Mouse (Mus musculus) testis, adult 2 months (tissue): ENCODE results near the gene Mcm3.

Experiments used
- CTCF ChIP-seq: fragments of 200-500 bp; IDR thresholded peaks from 2 replicates; pipeline ENCODE4 v1.5.1; 2012; ENCODE audit warnings: low read depth, mild to moderate bottlenecking, inconsistent platforms, low read length, moderate library complexity; ENCODE audit not compliant: control insufficient read depth, insufficient read depth, insufficient replicate concordance
- POLR2A ChIP-seq: fragments of 200-500 bp; IDR thresholded peaks from 2 replicates; pipeline ENCODE4 v1.6.1; 2012; ENCODE audit warnings: low read depth, mild to moderate bottlenecking, inconsistent platforms, low read length, moderate library complexity; ENCODE audit not compliant: control insufficient read depth

GRCm38 (mm10) chr1:20795178-20795577, 24.9 kb downstream of the Mcm3 start:
- TF ChIP-seq CTCF (no peak), POLR2A (no peak)
